Mouse (Mus musculus) olfactory bulb, adult 2 months (tissue): ENCODE results near the gene Aldh1a2. TPM values are rescaled to one million over a fixed set of nuclear protein-coding genes. Genes with fewer than 3 reads are reported as not detected.

ENCODE experiments used
- H3K27ac ChIP-seq: fragments of 200-500 bp; 2 replicates; pipeline ENCODE4 v1.5.1; 2012; ENCODE audit warnings: low read depth, low read length; ENCODE audit not compliant: insufficient read depth
- H3K4me1 ChIP-seq: fragments of 200-500 bp; 2 replicates; pipeline ENCODE4 v1.6.1; 2012; ENCODE audit warnings: low read length; ENCODE audit not compliant: control insufficient read depth, insufficient read depth
- H3K4me3 ChIP-seq: fragments of 200-500 bp; 2 replicates; pipeline ENCODE4 v1.5.1; 2012; ENCODE audit warnings: mild to moderate bottlenecking, low read depth, low read length, moderate library complexity; ENCODE audit not compliant: insufficient read depth
- CTCF ChIP-seq: fragments of 200-500 bp; IDR thresholded peaks from 2 replicates; pipeline ENCODE4 v1.5.1; 2012; ENCODE audit warnings: low read depth, mild to moderate bottlenecking, low read length, moderate library complexity; ENCODE audit not compliant: insufficient read depth
- POLR2A ChIP-seq: fragments of 200-500 bp; IDR thresholded peaks from 2 replicates; pipeline ENCODE4 v1.6.1; 2012; ENCODE audit warnings: mild to moderate bottlenecking, low read depth, low read length, moderate library complexity; ENCODE audit not compliant: insufficient read depth
- WGBS: fragments of 180-500 bp; shearing (Covaris S2); methylation state at CpG from one replicate; pipeline ENCODE4 v1.1.7; 2018; 5-methylcytosine and 5-hydroxymethylcytosine counted together
- polyA plus RNA-seq: library from polyadenylated mRNA; stranded (reverse); fragments of >200 nt; gene quantifications from 2 replicates; pipeline ENCODE4 v1.2.4, GENCODE M21; 2012; ENCODE audit warnings: low replicate concordance; ENCODE audit not compliant: missing spikeins, insufficient read depth, insufficient read length

Aldh1a2 gene
- polyA plus RNA-seq, 1 experiment, result not detected

- H3K4me1 ChIP-seq, result no peaks in the 10 kb centered on the region
- 44% methylated on average over 1 of the region's 1 CpGs for WGBS
- TF ChIP-seq POLR2A (no peak), CTCF (no peak)
- no peak overlapping the region for H3K27ac ChIP-seq
- H3K4me3 ChIP-seq, result no peak overlapping the region
Observed at GRCm38 (mm10) chr9:71236540-71236939, 21.0 kb downstream of the Aldh1a2 start.

GRCm38 (mm10) chr9:71239926-71240325, 24.3 kb downstream of the Aldh1a2 start:
- Histone ChIP-seq H3K27ac (no peak overlapping the region), H3K4me3 (no peak overlapping the region), H3K4me1 (no peaks in the 10 kb centered on the region)
- no peak for TF ChIP-seq POLR2A
- no peak for TF ChIP-seq CTCF
- WGBS, result 82% methylated on average over 2 of the region's 2 CpGs

GRCm38 (mm10) chr9:71241515-71242411, 26.2 kb downstream of the Aldh1a2 start:
- Histone ChIP-seq H3K27ac (no peak overlapping the region), H3K4me3 (no peak overlapping the region), H3K4me1 (no peaks in the 10 kb centered on the region)
- WGBS, result 64% methylated on average over 10 of the region's 10 CpGs
- TF ChIP-seq POLR2A (no peak), CTCF (no peak)

GRCm38 (mm10) chr9:71242412-71242781, 26.8 kb downstream of the Aldh1a2 start:
- 72% methylated on average over 5 of the region's 5 CpGs for WGBS
- Histone ChIP-seq H3K27ac (no peak overlapping the region), H3K4me3 (no peak overlapping the region), H3K4me1 (no peaks in the 10 kb centered on the region)
- TF ChIP-seq POLR2A, result no peak
- no peak for TF ChIP-seq CTCF

GRCm38 (mm10) chr9:71254380-71254779, 38.8 kb downstream of the Aldh1a2 start:
- Histone ChIP-seq H3K27ac (no peak overlapping the region), H3K4me3 (no peak overlapping the region), H3K4me1 (peaks cover 2% of the 10 kb centered on the region; the same call in 1 of the 2 replicates)
- TF ChIP-seq CTCF, result no peak
- no peak for TF ChIP-seq POLR2A
- WGBS, result 79% methylated on average over 2 of the region's 2 CpGs

GRCm38 (mm10) chr9:71262711-71263110, 47.1 kb downstream of the Aldh1a2 start:
- no peak for TF ChIP-seq POLR2A
- no peak for TF ChIP-seq CTCF
- 83% methylated on average over 3 of the region's 3 CpGs for WGBS

GRCm38 (mm10) chr9:71269711-71270110, 54.1 kb downstream of the Aldh1a2 start:
- 63% methylated on average over 5 of the region's 5 CpGs for WGBS

More at GRCm38 (mm10) chr9:71262711-71263110, 47.1 kb downstream of the Aldh1a2 start:
- Histone ChIP-seq H3K4me3 (no peak overlapping the region), H3K4me1 (no peaks in the 10 kb centered on the region), H3K27ac (no peak overlapping the region)

GRCm38 (mm10) chr9:71270205-71270604, 54.6 kb downstream of the Aldh1a2 start:
- Histone ChIP-seq H3K4me3 (no peak overlapping the region), H3K27ac (no peak overlapping the region), H3K4me1 (no peaks in the 10 kb centered on the region)
- 64% methylated on average over 3 of the region's 3 CpGs for WGBS
- TF ChIP-seq CTCF (no peak), POLR2A (no peak)

More at GRCm38 (mm10) chr9:71269711-71270110, 54.1 kb downstream of the Aldh1a2 start:
- no peak overlapping the region for H3K27ac ChIP-seq
- H3K4me3 ChIP-seq, result no peak overlapping the region
- no peaks in the 10 kb centered on the region for H3K4me1 ChIP-seq
- TF ChIP-seq CTCF (no peak), POLR2A (no peak)

- H3K4me1 ChIP-seq, result no peaks in the 10 kb centered on the region
- no peak overlapping the region for H3K4me3 ChIP-seq
- 60% methylated on average over 14 of the region's 14 CpGs for WGBS
- no peak overlapping the region for H3K27ac ChIP-seq
- TF ChIP-seq CTCF (no peak), POLR2A (no peak)
Observed at GRCm38 (mm10) chr9:71276149-71276721, 60.6 kb downstream of the Aldh1a2 start.
